Mouse (Mus musculus): ENCODE data around the gene Snip1. TPM values are rescaled to one million over a fixed set of nuclear protein-coding genes. Genes with fewer than 3 reads are reported as not detected.
A peak's percentile ranks its signal among the peaks of the same experiment; 100 is the strongest.

Snip1 gene
- polyA plus RNA-seq, 1 experiment from 2014 or later: 23.7 TPM

GRCm38 (mm10) chr4:125058033-125058432 is 8.4 kb upstream of the Snip1 start:
- ATAC-seq (ENCODE audit: low FRiP score) (no peak), DNase-seq (ENCODE audit: low spot score) (no peak)
- whole genome bisulfite sequencing: 53% methylated on average over 5 of the region's 5 CpGs

GRCm38 (mm10) chr4:125059025-125059424 is 7.4 kb upstream of the Snip1 start:
- no peak overlapping the region for H3K4me3 ChIP-seq (replicated peaks; ENCODE audit: low read length)
- peak overlapping the region; percentile 46 for H3K9ac ChIP-seq
- ATAC-seq (ENCODE audit: low FRiP score): peak; percentile 84
- no peaks in the 10 kb centered on the region for H3K9me3 ChIP-seq (ENCODE audit: control insufficient read depth, low read length)
- peaks cover 29% of the 10 kb centered on the region for H3K36me3 ChIP-seq (replicated peaks; ENCODE audit: control insufficient read depth, insufficient read depth)
- H3K27ac ChIP-seq: no peak overlapping the region
- no peaks in the 10 kb centered on the region for H3K27me3 ChIP-seq (ENCODE audit: control insufficient read depth, insufficient read depth, low read length)
- no peaks in the 10 kb centered on the region for H3K4me1 ChIP-seq (replicated peaks; ENCODE audit: control insufficient read depth, insufficient read depth, low read length)
- peak; percentile 73 for DNase-seq (ENCODE audit: low spot score)
- H3K4me2 ChIP-seq (replicated peaks): peak overlapping the region; percentile 45
- WGBS: 2% methylated on average over 8 of the region's 8 CpGs

More at GRCm38 (mm10) chr4:125058033-125058432, 8.4 kb upstream of the Snip1 start:
- no peak overlapping the region for H3K9ac ChIP-seq
- H3K27ac ChIP-seq: no peak overlapping the region
- H3K27me3 ChIP-seq (ENCODE audit: control insufficient read depth, insufficient read depth, low read length): no peaks in the 10 kb centered on the region
- no peak overlapping the region for H3K4me3 ChIP-seq (replicated peaks; ENCODE audit: low read length)
- no peaks in the 10 kb centered on the region for H3K4me1 ChIP-seq (replicated peaks; ENCODE audit: control insufficient read depth, insufficient read depth, low read length)
- H3K4me2 ChIP-seq (replicated peaks): no peak overlapping the region
- no peaks in the 10 kb centered on the region for H3K9me3 ChIP-seq (ENCODE audit: control insufficient read depth, low read length)
- H3K36me3 ChIP-seq (replicated peaks; ENCODE audit: control insufficient read depth, insufficient read depth): peaks cover 38% of the 10 kb centered on the region

GRCm38 (mm10) chr4:125063829-125064228 is 2.6 kb upstream of the Snip1 start:
- H3K9ac ChIP-seq: no peak overlapping the region
- no peak for DNase-seq (ENCODE audit: low spot score)
- peaks cover 15% of the 10 kb centered on the region for H3K4me1 ChIP-seq (replicated peaks; ENCODE audit: control insufficient read depth, insufficient read depth, low read length)
- no peaks in the 10 kb centered on the region for H3K27me3 ChIP-seq (ENCODE audit: control insufficient read depth, insufficient read depth, low read length)
- 77% methylated on average over 8 of the region's 8 CpGs for WGBS
- H3K4me3 ChIP-seq (replicated peaks; ENCODE audit: low read length): no peak overlapping the region
- no peak overlapping the region for H3K4me2 ChIP-seq (replicated peaks)
- H3K9me3 ChIP-seq (ENCODE audit: control insufficient read depth, low read length): no peaks in the 10 kb centered on the region
- no peak for ATAC-seq (ENCODE audit: low FRiP score)
- H3K27ac ChIP-seq: no peak overlapping the region
- H3K36me3 ChIP-seq (replicated peaks; ENCODE audit: control insufficient read depth, insufficient read depth): peaks cover 2% of the 10 kb centered on the region; the same call in 1 of the 2 replicates

GRCm38 (mm10) chr4:125065517-125066307 is 760 bp upstream of the Snip1 start, which contains the start of gene Dnali1:
Dnali1 (minus strand) TSS chr4:125065703.
- peak; percentile 36; the same call in 1 of the 2 replicates for ATAC-seq (ENCODE audit: low FRiP score)
- peak; percentile 61 for DNase-seq (ENCODE audit: low spot score)
- Histone ChIP-seq H3K4me2 (replicated peaks) (peak within 1 kb of the TSS; percentile 73), H3K9ac (peak within 1 kb of the TSS; percentile 84), H3K4me1 (replicated peaks; ENCODE audit: control insufficient read depth, insufficient read depth, low read length) (peaks cover 15% of the 10 kb centered on the region), H3K36me3 (replicated peaks; ENCODE audit: control insufficient read depth, insufficient read depth) (peaks cover 20% of the 10 kb centered on the region), H3K4me3 (replicated peaks; ENCODE audit: low read length) (peak within 1 kb of the TSS; percentile 94), H3K27me3 (ENCODE audit: control insufficient read depth, insufficient read depth, low read length) (no peaks in the 10 kb centered on the region), H3K27ac (no peak within 1 kb of the TSS), H3K9me3 (ENCODE audit: control insufficient read depth, low read length) (no peaks in the 10 kb centered on the region)
- 3% methylated on average over 26 of the region's 26 CpGs for WGBS

GRCm38 (mm10) chr4:125077700-125078099 is 11.2 kb downstream of the Snip1 start:
- DNase-seq (ENCODE audit: low spot score) (no peak), ATAC-seq (ENCODE audit: low FRiP score) (no peak)
- WGBS: 96% methylated on average over 2 of the region's 2 CpGs
- Histone ChIP-seq H3K36me3 (replicated peaks; ENCODE audit: control insufficient read depth, insufficient read depth) (peaks cover 44% of the 10 kb centered on the region), H3K4me2 (replicated peaks) (no peak overlapping the region), H3K4me1 (replicated peaks; ENCODE audit: control insufficient read depth, insufficient read depth, low read length) (no peaks in the 10 kb centered on the region), H3K27ac (no peak overlapping the region), H3K27me3 (ENCODE audit: control insufficient read depth, insufficient read depth, low read length) (no peaks in the 10 kb centered on the region), H3K9me3 (ENCODE audit: control insufficient read depth, low read length) (no peaks in the 10 kb centered on the region), H3K4me3 (replicated peaks; ENCODE audit: low read length) (no peak overlapping the region), H3K9ac (no peak overlapping the region)

GRCm38 (mm10) chr4:125078698-125079097 is 12.2 kb downstream of the Snip1 start:
- ATAC-seq (ENCODE audit: low FRiP score): no peak
- H3K36me3 ChIP-seq (replicated peaks; ENCODE audit: control insufficient read depth, insufficient read depth): peaks cover 34% of the 10 kb centered on the region
- 95% methylated on average over 2 of the region's 2 CpGs for WGBS
- H3K27me3 ChIP-seq (ENCODE audit: control insufficient read depth, insufficient read depth, low read length): no peaks in the 10 kb centered on the region
- no peaks in the 10 kb centered on the region for H3K9me3 ChIP-seq (ENCODE audit: control insufficient read depth, low read length)
- no peaks in the 10 kb centered on the region for H3K4me1 ChIP-seq (replicated peaks; ENCODE audit: control insufficient read depth, insufficient read depth, low read length)
- no peak overlapping the region for H3K4me3 ChIP-seq (replicated peaks; ENCODE audit: low read length)
- no peak overlapping the region for H3K27ac ChIP-seq
- no peak overlapping the region for H3K9ac ChIP-seq
- H3K4me2 ChIP-seq (replicated peaks): no peak overlapping the region
- DNase-seq (ENCODE audit: low spot score): no peak

GRCm38 (mm10) chr4:125084403-125085345 is 18.2 kb downstream of the Snip1 start, which contains the start of gene Meaf6:
Meaf6 (plus strand) TSS chr4:125085134.
- H3K36me3 ChIP-seq (replicated peaks; ENCODE audit: control insufficient read depth, insufficient read depth): peaks cover 32% of the 10 kb centered on the region
- peaks cover 10% of the 10 kb centered on the region for H3K4me1 ChIP-seq (replicated peaks; ENCODE audit: control insufficient read depth, insufficient read depth, low read length)
- peak within 1 kb of the TSS; percentile 99 for H3K27ac ChIP-seq
- peak within 1 kb of the TSS; percentile 81 for H3K4me2 ChIP-seq (replicated peaks)
- peak; percentile 94 for DNase-seq (ENCODE audit: low spot score)
- H3K4me3 ChIP-seq (replicated peaks; ENCODE audit: low read length): peak within 1 kb of the TSS; percentile 83
- H3K9me3 ChIP-seq (ENCODE audit: control insufficient read depth, low read length): no peaks in the 10 kb centered on the region
- peak; percentile 92 for ATAC-seq (ENCODE audit: low FRiP score)
- H3K27me3 ChIP-seq (ENCODE audit: control insufficient read depth, insufficient read depth, low read length): no peaks in the 10 kb centered on the region
- peak within 1 kb of the TSS; percentile 89 for H3K9ac ChIP-seq
- WGBS: 1% methylated on average over 56 of the region's 63 CpGs

- peak; percentile 92 for ATAC-seq (ENCODE audit: low FRiP score)
- 1% methylated on average over 42 of the region's 45 CpGs for WGBS
- H3K4me2 ChIP-seq (replicated peaks): peak overlapping the region; percentile 81
- peak overlapping the region; percentile 99 for H3K27ac ChIP-seq
- H3K4me3 ChIP-seq (replicated peaks; ENCODE audit: low read length): peak overlapping the region; percentile 83
- H3K27me3 ChIP-seq (ENCODE audit: control insufficient read depth, insufficient read depth, low read length): no peaks in the 10 kb centered on the region
- peak overlapping the region; percentile 89 for H3K9ac ChIP-seq
- peak; percentile 72 for DNase-seq (ENCODE audit: low spot score)
- peaks cover 10% of the 10 kb centered on the region for H3K4me1 ChIP-seq (replicated peaks; ENCODE audit: control insufficient read depth, insufficient read depth, low read length)
- peaks cover 39% of the 10 kb centered on the region for H3K36me3 ChIP-seq (replicated peaks; ENCODE audit: control insufficient read depth, insufficient read depth)
- H3K9me3 ChIP-seq (ENCODE audit: control insufficient read depth, low read length): no peaks in the 10 kb centered on the region
These were observed 18.9 kb downstream of the Snip1 start for GRCm38 (mm10) chr4:125085346-125085841.

GRCm38 (mm10) chr4:125093031-125093430 is 26.6 kb downstream of the Snip1 start:
- no peak overlapping the region for H3K4me2 ChIP-seq (replicated peaks)
- DNase-seq (ENCODE audit: low spot score) (no peak), ATAC-seq (ENCODE audit: low FRiP score) (no peak)
- WGBS: 92% methylated on average over 5 of the region's 5 CpGs
- H3K9me3 ChIP-seq (ENCODE audit: control insufficient read depth, low read length): no peaks in the 10 kb centered on the region
- no peak overlapping the region for H3K4me3 ChIP-seq (replicated peaks; ENCODE audit: low read length)
- H3K4me1 ChIP-seq (replicated peaks; ENCODE audit: control insufficient read depth, insufficient read depth, low read length): no peaks in the 10 kb centered on the region
- H3K27me3 ChIP-seq (ENCODE audit: control insufficient read depth, insufficient read depth, low read length): no peaks in the 10 kb centered on the region
- no peak overlapping the region for H3K9ac ChIP-seq
- peaks cover 66% of the 10 kb centered on the region for H3K36me3 ChIP-seq (replicated peaks; ENCODE audit: control insufficient read depth, insufficient read depth)
- no peak overlapping the region for H3K27ac ChIP-seq
